Mouse (Mus musculus): ENCODE data around the gene Olfr103.
A peak's percentile ranks its signal among the peaks of the same experiment; 100 is the strongest.

Olfr103 gene

GRCm38 (mm10) chr17:37339598-37339997 is at the start of gene Olfr103:
TSS of gene Olfr103 (minus strand) at chr17:37339698.
- DNase-seq (ENCODE audit: low spot score in 2 of 2), result no peak

GRCm38 (mm10) chr17:37378733-37379132 is 39.2 kb upstream of the Olfr103 start, which contains the start of gene Olfr105-ps:
TSS of gene Olfr105-ps (plus strand) at chr17:37379033.
- no peak for DNase-seq (ENCODE audit: low spot score in 2 of 2)

- DNase-seq (ENCODE audit: low spot score in 2 of 2), result no peak
These were observed 19.8 kb upstream of the Olfr103 start, which contains the start of gene Olfr104-ps for GRCm38 (mm10) chr17:37359282-37359681. TSS of gene Olfr104-ps (plus strand) at chr17:37359582.

GRCm38 (mm10) chr17:37316954-37317353 is 22.5 kb downstream of the Olfr103 start, which contains the start of gene Olfr102:
TSS of gene Olfr102 (minus strand) at chr17:37317054.
- no peak for DNase-seq (ENCODE audit: low spot score in 2 of 2)

GRCm38 (mm10) chr17:37310146-37310699 is 29.3 kb downstream of the Olfr103 start:
- no peak for DNase-seq (ENCODE audit: low spot score in 2 of 2)

GRCm38 (mm10) chr17:37308483-37308882 is 31.0 kb downstream of the Olfr103 start:
- DNase-seq (ENCODE audit: low spot score in 2 of 2), result peak; percentile 4 to 19

- DNase-seq (ENCODE audit: low spot score in 2 of 2), result no peak
These were observed 35.3 kb downstream of the Olfr103 start, which contains the start of gene Olfr101 for GRCm38 (mm10) chr17:37304213-37304612. TSS of gene Olfr101 (minus strand) at chr17:37304313.
